Mouse (Mus musculus) MEL (cell line): ENCODE measurements at regions not wholly inside any gene's neighbourhood (a gene's known extent, or its start where the extent isn't known, plus 50 kb on each side); places are given as distances from the start of the nearest gene placed in this dataset.

Experiments used
- CTCF ChIP-seq, 3 experiments: IDR thresholded peaks in 2 of 3; conservative IDR thresholded peaks in 1 of 3; 2 replicates each; pipeline ENCODE4 v1.5.1; 2011 to 2012; ENCODE audit warnings: low read length in 3 of 3, low read depth in 2 of 3, mild to moderate bottlenecking in 2 of 3, improper control_type of control experiment in 1 of 3, inconsistent platforms in 1 of 3, mixed read lengths in 1 of 3, moderate library complexity in 1 of 3; ENCODE audit not compliant: control insufficient read depth in 1 of 3, insufficient read depth in 1 of 3, poor library complexity in 1 of 3, severe bottlenecking in 1 of 3
- GATA1 ChIP-seq: IDR thresholded peaks from 2 replicates; pipeline ENCODE4 v1.6.1; 2011; ENCODE audit warnings: low read depth, low read length, improper control_type of control experiment
- MYC ChIP-seq: IDR thresholded peaks from 2 replicates; pipeline ENCODE4 v1.6.1; 2011; ENCODE audit warnings: low read depth, mild to moderate bottlenecking, low read length, improper control_type of control experiment, moderate library complexity
- POLR2A ChIP-seq, 2 experiments: IDR thresholded peaks; 2 replicates each; pipeline ENCODE4 v1.6.1; 2011 to 2012; ENCODE audit warnings: low read length in 2 of 2, mild to moderate bottlenecking in 2 of 2, control low read depth in 1 of 2, improper control_type of control experiment in 1 of 2, low read depth in 1 of 2, moderate library complexity in 1 of 2; ENCODE audit not compliant: control insufficient read depth in 1 of 2, insufficient read depth in 1 of 2, poor library complexity in 1 of 2
- POLR2AphosphoS2 ChIP-seq: IDR thresholded peaks from 2 replicates; pipeline ENCODE4 v1.6.1; 2011; ENCODE audit warnings: low read length, improper control_type of control experiment
- TBP ChIP-seq: IDR thresholded peaks from 2 replicates; pipeline ENCODE4 v1.8.0; 2011; ENCODE audit warnings: low read depth, low read length, improper control_type of control experiment
- USF2 ChIP-seq, 2 experiments: IDR thresholded peaks; 2 replicates each; pipeline ENCODE4 v1.6.1; 2011 to 2012; ENCODE audit warnings: improper control_type of control experiment in 2 of 2, low read length in 2 of 2, borderline replicate concordance in 1 of 2, inconsistent platforms in 1 of 2, low read depth in 1 of 2, mild to moderate bottlenecking in 1 of 2; ENCODE audit not compliant: insufficient read depth in 1 of 2
- ZC3H11A ChIP-seq: IDR thresholded peaks from 2 replicates; pipeline ENCODE4 v1.6.1; 2012; ENCODE audit warnings: low read depth, mild to moderate bottlenecking, inconsistent platforms, low read length, improper control_type of control experiment

- no peak for TF ChIP-seq CTCF (IDR thresholded peaks at IDR 0.05 in 2 of 3, conservative IDR thresholded peaks at IDR 0.05 in 1 of 3; ENCODE audit: control insufficient read depth in 1 of 3, insufficient read depth in 1 of 3, low read depth in 2 of 3, low read length in 3 of 3, poor library complexity in 1 of 3, severe bottlenecking in 1 of 3)
- no peak for TF ChIP-seq POLR2A (IDR thresholded peaks at IDR 0.05; ENCODE audit: control insufficient read depth in 1 of 2, insufficient read depth in 1 of 2, low read depth in 1 of 2, low read length in 2 of 2, poor library complexity in 1 of 2)
- TF ChIP-seq POLR2AphosphoS2 = no peak
- TF ChIP-seq TBP = no peak
- TF ChIP-seq ZC3H11A = no peak
- TF ChIP-seq USF2 (IDR thresholded peaks at IDR 0.05; ENCODE audit: borderline replicate concordance in 1 of 2, insufficient read depth in 1 of 2, low read depth in 1 of 2, low read length in 2 of 2) = no peak
- no peak for TF ChIP-seq MYC
- no peak for TF ChIP-seq GATA1
Measured at GRCm38 (mm10) chr2:51062049-51062448, 86.9 kb downstream of the Rnd3 start.
